Mouse (Mus musculus): ENCODE data around the gene Tkfc.
A peak's percentile ranks its signal among the peaks of the same experiment; 100 is the strongest.

DNA sequence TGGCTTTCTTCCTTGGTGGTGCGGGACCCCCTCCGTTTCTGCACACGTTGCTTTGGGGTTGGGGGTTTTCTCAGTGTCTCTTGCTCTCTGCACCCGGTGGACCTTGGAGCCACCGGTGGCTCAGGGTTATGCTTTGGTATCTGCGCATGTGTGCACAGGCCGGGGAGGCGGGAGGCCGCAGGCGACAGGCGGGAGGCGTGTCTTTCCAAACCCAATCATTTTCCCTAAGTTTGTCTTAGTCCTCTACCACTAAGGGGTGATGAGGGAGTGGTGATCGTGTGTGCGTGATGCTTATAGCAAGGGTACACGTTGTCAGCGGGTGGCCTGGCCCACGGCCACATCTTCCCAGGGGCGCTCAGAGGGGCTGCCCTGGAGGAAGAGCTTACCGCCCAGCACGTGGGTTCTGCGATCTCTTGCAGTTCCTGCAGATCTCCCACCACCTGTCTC lies 29.4 kb upstream of the Tkfc start:
- TF ChIP-seq POLR2A (IDR thresholded peaks at IDR 0.05; ENCODE audit: extremely low read depth, insufficient read depth, low read length): peak; percentile 68; the same call in 1 of the 2 replicates
- TF ChIP-seq CTCF (IDR thresholded peaks at IDR 0.05; ENCODE audit: extremely low read depth, insufficient read depth, low read length): no peak
